Mouse (Mus musculus): Measurements from ENCODE around the gene Jade1. TPM values are rescaled to one million over a fixed set of nuclear protein-coding genes. Genes with fewer than 3 reads are reported as not detected.
A peak's percentile ranks its signal among the peaks of the same experiment; 100 is the strongest.

Gene Jade1
- polyA plus RNA-seq, 1 experiment from 2014 or later = 18.9 TPM

- H3K4me1 ChIP-seq = no peaks in the 10 kb centered on the region
- no peak overlapping the region for H3K27ac ChIP-seq
- H3K27me3 ChIP-seq = no peaks in the 10 kb centered on the region
- 0 out of 2 replicates have a peak, but pooled peaks cover 9% of the 10 kb centered on the region for H3K9me3 ChIP-seq (replicated peaks)
- H3K36me3 ChIP-seq (ENCODE audit: poor library complexity, severe bottlenecking) = no peaks in the 10 kb centered on the region
- WGBS = 69% methylated on average over 11 of the region's 11 CpGs
- H3K4me3 ChIP-seq = no peak overlapping the region
- H3K9ac ChIP-seq = no peak overlapping the region
- ATAC-seq = no peak
- no peak overlapping the region for H3K4me2 ChIP-seq
Measured at GRCm38 (mm10) chr3:41552777-41553548, 2.6 kb upstream of the Jade1 start.

- Histone ChIP-seq H3K4me2 (no peak overlapping the region), H3K9me3 (replicated peaks) (0 out of 2 replicates have a peak, but pooled peaks cover 9% of the 10 kb centered on the region), H3K27me3 (no peaks in the 10 kb centered on the region), H3K9ac (no peak overlapping the region), H3K4me3 (no peak overlapping the region), H3K4me1 (no peaks in the 10 kb centered on the region), H3K27ac (no peak overlapping the region), H3K36me3 (ENCODE audit: poor library complexity, severe bottlenecking) (no peaks in the 10 kb centered on the region)
- 87% methylated on average over 4 of the region's 4 CpGs for WGBS
- ATAC-seq = no peak
Measured at GRCm38 (mm10) chr3:41553681-41554080, 1.9 kb upstream of the Jade1 start.

- no peak overlapping the region for H3K4me3 ChIP-seq
- H3K27ac ChIP-seq = no peak overlapping the region
- no peaks in the 10 kb centered on the region for H3K4me1 ChIP-seq
- H3K36me3 ChIP-seq (ENCODE audit: poor library complexity, severe bottlenecking) = no peaks in the 10 kb centered on the region
- H3K4me2 ChIP-seq = no peak overlapping the region
- no peak overlapping the region for H3K9ac ChIP-seq
- ATAC-seq = no peak
- H3K9me3 ChIP-seq (replicated peaks) = 0 out of 2 replicates have a peak, but pooled peaks cover 9% of the 10 kb centered on the region
- H3K27me3 ChIP-seq = no peaks in the 10 kb centered on the region
- WGBS = 90% methylated on average over 24 of the region's 24 CpGs
Measured at GRCm38 (mm10) chr3:41554480-41555475, 753 bp upstream of the Jade1 start.

- Histone ChIP-seq H3K9ac (no peak overlapping the region), H3K27ac (no peak overlapping the region), H3K9me3 (replicated peaks) (0 out of 2 replicates have a peak, but pooled peaks cover 9% of the 10 kb centered on the region), H3K4me1 (no peaks in the 10 kb centered on the region), H3K27me3 (no peaks in the 10 kb centered on the region), H3K36me3 (ENCODE audit: poor library complexity, severe bottlenecking) (no peaks in the 10 kb centered on the region), H3K4me2 (no peak overlapping the region), H3K4me3 (no peak overlapping the region)
- no peak for ATAC-seq
- WGBS = 93% methylated on average over 7 of the region's 11 CpGs
Measured at GRCm38 (mm10) chr3:41556451-41557266, 1.1 kb downstream of the Jade1 start.

- no peaks in the 10 kb centered on the region for H3K36me3 ChIP-seq (ENCODE audit: poor library complexity, severe bottlenecking)
- H3K4me2 ChIP-seq = no peak overlapping the region
- no peak overlapping the region for H3K4me3 ChIP-seq
- H3K9me3 ChIP-seq (replicated peaks) = 0 out of 2 replicates have a peak, but pooled peaks cover 9% of the 10 kb centered on the region
- ATAC-seq = no peak
- no peaks in the 10 kb centered on the region for H3K4me1 ChIP-seq
- H3K9ac ChIP-seq = no peak overlapping the region
- WGBS = 93% methylated on average over 19 of the region's 19 CpGs
- H3K27ac ChIP-seq = no peak overlapping the region
- H3K27me3 ChIP-seq = no peaks in the 10 kb centered on the region
Measured at GRCm38 (mm10) chr3:41557267-41557995, 1.9 kb downstream of the Jade1 start.

GRCm38 (mm10) chr3:41560489-41560888 is 5.0 kb downstream of the Jade1 start:
- Histone ChIP-seq H3K27ac (no peak overlapping the region), H3K4me3 (no peak overlapping the region), H3K9ac (no peak overlapping the region), H3K4me2 (no peak overlapping the region), H3K36me3 (ENCODE audit: poor library complexity, severe bottlenecking) (no peaks in the 10 kb centered on the region), H3K27me3 (no peaks in the 10 kb centered on the region), H3K4me1 (peaks cover 6% of the 10 kb centered on the region), H3K9me3 (replicated peaks) (0 out of 2 replicates have a peak, but pooled peaks cover 9% of the 10 kb centered on the region)
- WGBS = 94% methylated on average over 6 of the region's 6 CpGs
- no peak for ATAC-seq

- no peaks in the 10 kb centered on the region for H3K27me3 ChIP-seq
- peaks cover 11% of the 10 kb centered on the region for H3K4me1 ChIP-seq
- no peak for ATAC-seq
- H3K36me3 ChIP-seq (ENCODE audit: poor library complexity, severe bottlenecking) = no peaks in the 10 kb centered on the region
- no peak overlapping the region for H3K9ac ChIP-seq
- H3K27ac ChIP-seq = no peak overlapping the region
- no peak overlapping the region for H3K4me3 ChIP-seq
- H3K4me2 ChIP-seq = no peak overlapping the region
- WGBS = 94% methylated on average over 5 of the region's 5 CpGs
- no peaks in the 10 kb centered on the region for H3K9me3 ChIP-seq (replicated peaks)
Measured at GRCm38 (mm10) chr3:41561787-41562186, 6.3 kb downstream of the Jade1 start.

- WGBS = under 1% methylated on average over 77 of the region's 81 CpGs
- peak overlapping the region; percentile 99 for H3K27ac ChIP-seq
- H3K4me2 ChIP-seq = peak overlapping the region; percentile 85
- no peaks in the 10 kb centered on the region for H3K27me3 ChIP-seq
- peak; percentile 65 for ATAC-seq
- peaks cover 16% of the 10 kb centered on the region for H3K4me1 ChIP-seq
- H3K9ac ChIP-seq = peak overlapping the region; percentile 91
- H3K4me3 ChIP-seq = peak overlapping the region; percentile 74
- no peaks in the 10 kb centered on the region for H3K36me3 ChIP-seq (ENCODE audit: poor library complexity, severe bottlenecking)
- H3K9me3 ChIP-seq (replicated peaks) = no peaks in the 10 kb centered on the region
Measured at GRCm38 (mm10) chr3:41563211-41563931, 7.8 kb downstream of the Jade1 start.

- H3K4me1 ChIP-seq = peaks cover 16% of the 10 kb centered on the region
- peak overlapping the region; percentile 85 for H3K4me2 ChIP-seq
- H3K27me3 ChIP-seq = no peaks in the 10 kb centered on the region
- H3K9me3 ChIP-seq (replicated peaks) = no peaks in the 10 kb centered on the region
- no peaks in the 10 kb centered on the region for H3K36me3 ChIP-seq (ENCODE audit: poor library complexity, severe bottlenecking)
- under 1% methylated on average over 7 of the region's 7 CpGs for WGBS
- H3K9ac ChIP-seq = peak overlapping the region; percentile 91
- peak overlapping the region; percentile 74 for H3K4me3 ChIP-seq
- peak overlapping the region; percentile 99 for H3K27ac ChIP-seq
- ATAC-seq = no peak
Measured at GRCm38 (mm10) chr3:41563997-41564396, 8.5 kb downstream of the Jade1 start.

GRCm38 (mm10) chr3:41564471-41565213 is 9.1 kb downstream of the Jade1 start:
- peak overlapping the region; percentile 91 for H3K9ac ChIP-seq
- H3K4me3 ChIP-seq = peak overlapping the region; percentile 74
- H3K36me3 ChIP-seq (ENCODE audit: poor library complexity, severe bottlenecking) = no peaks in the 10 kb centered on the region
- peaks cover 18% of the 10 kb centered on the region for H3K4me1 ChIP-seq
- WGBS = 1% methylated on average over 31 of the region's 60 CpGs
- H3K27me3 ChIP-seq = no peaks in the 10 kb centered on the region
- no peaks in the 10 kb centered on the region for H3K9me3 ChIP-seq (replicated peaks)
- H3K27ac ChIP-seq = peak overlapping the region; percentile 99
- peak; percentile 46 for ATAC-seq
- peak overlapping the region; percentile 85 for H3K4me2 ChIP-seq

Measured in forebrain, embryonic 13.5 days (tissue).